Mouse (Mus musculus): ENCODE results near the gene Tbrg1. TPM values are rescaled to one million over a fixed set of nuclear protein-coding genes. Genes with fewer than 3 reads are reported as not detected.
A peak's percentile ranks its signal among the peaks of the same experiment; 100 is the strongest.

Tbrg1 gene
- polyA plus RNA-seq, 1 experiment: 52.0 TPM

DNA sequence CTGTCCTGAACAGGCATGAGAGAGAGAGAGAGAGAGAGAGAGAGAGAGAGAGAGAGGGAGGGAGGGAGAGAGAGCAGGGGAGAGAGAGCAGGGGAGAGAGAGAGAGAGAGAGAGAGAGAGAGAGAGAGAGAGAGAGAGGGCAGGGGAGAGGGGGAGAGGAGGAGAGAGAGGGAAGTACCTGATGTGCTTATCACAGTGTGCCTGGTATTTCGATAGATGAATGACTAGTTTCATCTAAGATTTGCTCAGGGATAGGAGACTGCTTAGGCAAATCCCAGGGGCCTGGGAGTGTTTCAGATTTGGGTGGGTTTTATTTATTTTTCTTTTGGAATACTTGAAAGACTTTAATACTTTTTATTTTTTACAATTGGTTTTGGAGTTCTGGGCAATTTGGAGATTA lies 6.1 kb upstream of the Tbrg1 start:
- TF ChIP-seq POLR2A (IDR thresholded peaks at IDR 0.05; ENCODE audit: borderline replicate concordance, extremely low read depth, insufficient read depth, insufficient read length, poor library complexity, severe bottlenecking): no peak
- no peak for TF ChIP-seq CTCF (IDR thresholded peaks at IDR 0.05; ENCODE audit: borderline replicate concordance, extremely low read depth, insufficient read depth, insufficient read length)
- DNase-seq (ENCODE audit: low read depth): no peak

DNA sequence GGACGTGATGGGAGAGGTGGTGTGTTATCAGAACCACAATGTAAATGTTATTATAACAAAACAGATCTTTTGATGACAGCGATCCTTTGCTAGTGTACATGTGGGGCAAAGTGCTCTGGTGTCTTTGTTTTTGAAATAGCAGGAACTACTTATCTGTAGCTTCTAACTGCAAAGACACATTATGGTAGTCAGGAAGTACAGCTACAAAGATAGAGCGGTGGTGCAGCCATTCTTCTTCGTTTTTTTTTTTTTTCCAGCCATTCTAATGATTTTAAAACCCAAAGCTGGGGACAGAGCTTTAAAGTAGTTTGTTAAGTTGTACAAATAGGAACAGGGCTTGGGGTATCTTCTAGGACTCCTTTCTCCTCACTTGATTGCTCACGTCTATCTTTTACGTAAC lies 2.3 kb upstream of the Tbrg1 start:
- TF ChIP-seq CTCF (IDR thresholded peaks at IDR 0.05; ENCODE audit: borderline replicate concordance, extremely low read depth, insufficient read depth, insufficient read length) (no peak), POLR2A (IDR thresholded peaks at IDR 0.05; ENCODE audit: borderline replicate concordance, extremely low read depth, insufficient read depth, insufficient read length, poor library complexity, severe bottlenecking) (no peak)

DNA sequence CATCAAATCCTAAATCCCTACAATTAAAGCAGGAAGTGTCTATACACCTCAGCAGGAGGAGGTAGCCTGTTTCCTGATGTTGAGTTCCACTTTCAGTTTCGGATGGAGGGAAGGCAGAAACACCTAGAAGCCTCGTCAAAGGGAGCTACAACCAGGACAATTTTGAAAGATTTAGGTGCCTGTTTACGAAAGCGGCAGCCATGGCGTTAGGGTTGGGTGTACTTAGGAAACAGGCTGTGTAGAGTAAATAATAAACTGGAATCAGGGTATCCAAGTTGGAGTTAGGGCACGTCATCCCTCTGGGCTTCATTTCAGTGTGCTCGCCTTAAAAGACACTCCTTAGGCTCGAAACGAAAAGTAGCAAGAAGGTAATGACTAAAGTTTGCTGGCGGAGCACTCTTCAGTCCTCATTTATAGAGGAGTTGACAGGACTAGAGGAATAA lies 652 bp downstream of the Tbrg1 start:
- TF ChIP-seq POLR2A (IDR thresholded peaks at IDR 0.05; ENCODE audit: borderline replicate concordance, extremely low read depth, insufficient read depth, insufficient read length, poor library complexity, severe bottlenecking) (no peak), CTCF (IDR thresholded peaks at IDR 0.05; ENCODE audit: borderline replicate concordance, extremely low read depth, insufficient read depth, insufficient read length) (no peak)
- no peak for DNase-seq (ENCODE audit: low read depth)

More for the DNA sequence above, 2.3 kb upstream of the Tbrg1 start:
- no peak for DNase-seq (ENCODE audit: low read depth)

DNA sequence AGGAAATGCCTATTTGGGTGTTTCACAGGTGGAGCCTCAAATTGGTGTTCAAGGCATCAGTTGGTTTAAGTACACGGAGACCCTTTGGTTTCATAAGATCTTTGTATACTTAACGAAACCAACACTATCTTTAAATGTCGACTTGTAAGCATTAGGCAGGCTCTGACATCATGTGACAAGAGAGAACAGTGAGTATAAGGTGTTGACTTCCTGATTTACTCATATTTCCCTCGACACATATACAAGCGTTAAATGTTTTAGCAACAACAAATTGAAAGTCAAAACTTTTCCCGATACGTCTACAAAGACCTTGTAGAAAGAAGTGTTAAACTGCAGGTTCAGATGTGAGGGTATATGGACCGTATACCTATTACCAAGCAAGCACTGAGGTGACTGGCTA lies 1.2 kb downstream of the Tbrg1 start:
- no peak for DNase-seq (ENCODE audit: low read depth)
- TF ChIP-seq POLR2A (IDR thresholded peaks at IDR 0.05; ENCODE audit: borderline replicate concordance, extremely low read depth, insufficient read depth, insufficient read length, poor library complexity, severe bottlenecking): no peak
- no peak for TF ChIP-seq CTCF (IDR thresholded peaks at IDR 0.05; ENCODE audit: borderline replicate concordance, extremely low read depth, insufficient read depth, insufficient read length)

DNA sequence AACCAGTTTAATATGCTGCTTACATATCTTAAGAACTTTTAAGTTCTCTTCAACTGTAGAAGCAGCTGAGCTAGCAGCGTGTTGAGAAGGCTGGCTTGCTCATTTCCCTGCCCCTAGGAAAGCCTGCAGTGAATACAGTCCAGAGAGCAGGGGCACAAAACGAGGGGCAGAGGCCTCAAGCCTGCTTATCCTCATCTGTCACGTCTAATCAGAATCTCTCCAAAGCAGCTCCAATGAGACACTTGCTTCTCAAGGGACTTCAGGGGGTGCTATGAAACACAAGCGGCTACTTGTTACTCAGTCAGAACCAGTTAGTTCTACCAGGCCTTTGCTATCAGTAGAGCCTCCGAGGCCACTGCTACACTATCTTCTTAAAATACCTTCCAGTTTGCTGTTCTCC lies 3.3 kb downstream of the Tbrg1 start:
- TF ChIP-seq POLR2A (IDR thresholded peaks at IDR 0.05; ENCODE audit: borderline replicate concordance, extremely low read depth, insufficient read depth, insufficient read length, poor library complexity, severe bottlenecking) (no peak), CTCF (IDR thresholded peaks at IDR 0.05; ENCODE audit: borderline replicate concordance, extremely low read depth, insufficient read depth, insufficient read length) (no peak)

DNA sequence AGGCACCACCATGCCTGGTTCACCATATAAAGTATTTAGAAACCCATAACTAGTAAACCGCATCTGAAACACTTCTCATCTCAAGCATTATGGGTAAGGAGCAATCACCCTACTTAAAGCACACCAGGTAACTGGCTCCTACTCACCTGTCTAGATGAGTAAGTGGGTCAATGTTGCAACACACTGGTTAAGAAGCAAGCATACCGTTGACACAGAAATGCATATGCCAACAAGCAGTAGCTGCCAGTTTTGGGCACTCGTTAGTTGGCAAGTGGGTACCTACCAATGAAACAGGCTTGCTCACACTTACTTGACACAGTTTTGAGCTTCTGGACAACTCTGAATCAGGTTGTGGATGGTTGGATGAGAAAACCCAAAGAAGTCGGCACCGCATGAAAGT lies 6.5 kb downstream of the Tbrg1 start:
- TF ChIP-seq POLR2A (IDR thresholded peaks at IDR 0.05; ENCODE audit: borderline replicate concordance, extremely low read depth, insufficient read depth, insufficient read length, poor library complexity, severe bottlenecking) (no peak), CTCF (IDR thresholded peaks at IDR 0.05; ENCODE audit: borderline replicate concordance, extremely low read depth, insufficient read depth, insufficient read length) (no peak)
- no peak for DNase-seq (ENCODE audit: low read depth)

More for the DNA sequence above, 3.3 kb downstream of the Tbrg1 start:
- DNase-seq (ENCODE audit: low read depth): no peak

DNA sequence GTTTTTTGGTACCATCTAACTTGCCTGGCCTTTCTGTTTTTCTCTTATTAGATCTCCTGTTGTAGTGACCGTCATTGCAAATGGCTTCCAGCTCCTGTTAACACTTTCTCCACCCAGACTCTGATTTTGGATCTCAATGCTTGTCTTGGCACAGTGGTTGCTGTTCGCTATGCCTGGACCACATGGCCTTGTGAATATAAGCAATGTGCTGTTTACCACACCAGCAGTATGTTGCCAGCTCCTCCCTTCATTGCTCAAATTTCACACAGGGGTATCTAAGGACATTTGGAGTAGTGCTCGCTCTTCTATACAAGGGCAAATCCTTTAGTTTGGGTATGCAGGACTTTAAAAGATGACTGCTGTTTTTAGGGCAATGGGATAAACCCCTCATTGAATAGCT lies 10.9 kb downstream of the Tbrg1 start:
- no peak for DNase-seq (ENCODE audit: low read depth)
- TF ChIP-seq CTCF (IDR thresholded peaks at IDR 0.05; ENCODE audit: borderline replicate concordance, extremely low read depth, insufficient read depth, insufficient read length): no peak
- TF ChIP-seq POLR2A (IDR thresholded peaks at IDR 0.05; ENCODE audit: borderline replicate concordance, extremely low read depth, insufficient read depth, insufficient read length, poor library complexity, severe bottlenecking): no peak

DNA sequence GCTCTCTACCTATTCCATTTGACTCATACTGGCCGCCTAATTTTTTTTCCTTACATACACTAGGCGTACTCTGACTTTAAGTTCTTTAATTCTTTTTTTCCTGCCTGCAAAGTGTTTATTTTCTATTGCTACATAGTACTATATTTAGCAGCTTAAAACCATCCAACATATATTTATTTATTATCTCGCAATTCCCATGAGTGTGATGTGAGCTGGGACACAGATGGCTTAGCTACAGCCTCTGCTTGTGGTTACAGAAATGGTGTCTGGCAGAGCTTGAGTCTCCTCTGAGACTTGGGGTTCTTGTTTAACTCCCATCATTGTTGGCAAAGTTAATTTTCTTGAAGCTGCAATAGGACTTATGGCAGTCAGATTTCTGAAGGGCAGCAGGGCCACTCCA lies 18.4 kb downstream of the Tbrg1 start:
- no peak for DNase-seq (ENCODE audit: low read depth)
- TF ChIP-seq CTCF (IDR thresholded peaks at IDR 0.05; ENCODE audit: borderline replicate concordance, extremely low read depth, insufficient read depth, insufficient read length): no peak
- TF ChIP-seq POLR2A (IDR thresholded peaks at IDR 0.05; ENCODE audit: borderline replicate concordance, extremely low read depth, insufficient read depth, insufficient read length, poor library complexity, severe bottlenecking): no peak

DNA sequence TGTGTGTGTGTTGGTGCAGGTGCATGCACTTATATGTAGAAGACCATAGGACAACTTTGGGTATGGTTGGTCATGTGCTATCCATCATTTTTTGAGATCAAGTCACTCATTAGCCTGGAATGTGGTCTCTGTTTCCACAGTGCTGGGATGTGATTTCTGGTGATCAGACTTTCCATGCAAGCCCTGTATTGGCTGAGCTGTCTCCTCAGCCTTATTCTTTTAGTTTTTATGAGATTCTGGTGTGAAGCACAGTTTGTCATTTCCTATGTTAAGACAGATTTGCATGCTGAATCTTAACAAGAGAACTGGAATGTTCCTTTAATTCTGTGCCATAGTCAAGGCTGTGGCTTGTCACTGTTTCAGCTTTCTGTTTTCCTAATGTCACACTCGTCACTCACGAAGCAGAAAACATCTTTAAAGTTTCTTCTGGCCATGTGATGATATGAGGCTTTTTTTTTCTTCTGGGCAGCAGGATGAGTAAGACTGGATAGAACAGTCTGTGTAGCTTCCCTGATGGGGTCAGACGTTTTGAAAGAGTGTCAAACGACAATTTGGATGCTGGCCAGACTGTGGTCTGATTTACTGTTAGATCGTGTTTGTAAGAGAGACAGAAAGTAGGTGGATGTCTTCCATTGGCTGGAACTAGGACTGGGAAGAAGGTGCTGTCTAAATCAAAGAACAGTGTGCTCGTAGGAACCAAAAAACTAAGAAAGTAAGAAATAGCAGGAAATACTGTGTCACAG lies 20.1 kb downstream of the Tbrg1 start:
- TF ChIP-seq CTCF (IDR thresholded peaks at IDR 0.05; ENCODE audit: borderline replicate concordance, extremely low read depth, insufficient read depth, insufficient read length): no peak
- no peak for TF ChIP-seq POLR2A (IDR thresholded peaks at IDR 0.05; ENCODE audit: borderline replicate concordance, extremely low read depth, insufficient read depth, insufficient read length, poor library complexity, severe bottlenecking)
- DNase-seq (ENCODE audit: low read depth): no peak

DNA sequence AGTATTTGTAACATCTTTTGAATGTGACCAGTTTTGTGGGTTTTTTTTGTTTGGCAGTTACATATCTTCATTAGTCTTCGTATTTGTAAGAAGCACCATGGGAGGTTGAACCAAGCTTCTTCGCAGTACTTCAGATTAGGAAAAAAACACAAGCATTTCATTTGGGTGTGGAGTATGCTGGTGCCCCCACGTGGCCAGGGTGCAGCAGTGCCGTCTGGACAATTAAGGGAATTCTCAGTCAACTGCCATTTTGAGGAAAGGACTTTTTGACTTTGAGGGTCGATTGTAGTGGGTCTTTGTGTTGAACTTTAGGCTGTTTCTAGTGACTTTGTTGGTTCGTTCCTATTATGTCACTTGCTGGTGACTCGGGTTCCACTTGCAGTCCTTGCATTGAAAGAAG lies 20.8 kb downstream of the Tbrg1 start:
- DNase-seq (ENCODE audit: low read depth): peak; percentile 82
- TF ChIP-seq CTCF (IDR thresholded peaks at IDR 0.05; ENCODE audit: borderline replicate concordance, extremely low read depth, insufficient read depth, insufficient read length) (peak; percentile 85), POLR2A (IDR thresholded peaks at IDR 0.05; ENCODE audit: borderline replicate concordance, extremely low read depth, insufficient read depth, insufficient read length, poor library complexity, severe bottlenecking) (no peak)

DNA sequence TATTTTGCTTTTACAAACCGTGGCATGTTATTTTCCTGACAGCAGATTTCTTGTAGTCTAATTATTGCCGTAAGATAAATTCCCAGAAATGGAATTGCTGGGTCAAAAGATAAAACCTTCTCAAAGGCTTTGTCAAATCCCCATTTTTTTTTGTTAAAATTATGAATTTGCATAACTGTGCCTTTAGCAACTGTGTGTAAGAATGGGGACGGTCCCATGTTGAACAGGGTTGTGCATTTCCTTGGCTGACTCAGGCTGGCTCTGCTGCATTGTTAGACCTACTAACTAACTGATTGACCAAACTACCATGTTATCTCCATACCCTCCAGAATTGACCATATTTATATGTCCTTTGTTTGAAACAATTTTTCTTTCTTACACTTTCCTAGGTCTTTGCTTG lies 22.8 kb downstream of the Tbrg1 start:
- DNase-seq (ENCODE audit: low read depth): no peak
- no peak for TF ChIP-seq CTCF (IDR thresholded peaks at IDR 0.05; ENCODE audit: borderline replicate concordance, extremely low read depth, insufficient read depth, insufficient read length)
- TF ChIP-seq POLR2A (IDR thresholded peaks at IDR 0.05; ENCODE audit: borderline replicate concordance, extremely low read depth, insufficient read depth, insufficient read length, poor library complexity, severe bottlenecking): no peak

DNA sequence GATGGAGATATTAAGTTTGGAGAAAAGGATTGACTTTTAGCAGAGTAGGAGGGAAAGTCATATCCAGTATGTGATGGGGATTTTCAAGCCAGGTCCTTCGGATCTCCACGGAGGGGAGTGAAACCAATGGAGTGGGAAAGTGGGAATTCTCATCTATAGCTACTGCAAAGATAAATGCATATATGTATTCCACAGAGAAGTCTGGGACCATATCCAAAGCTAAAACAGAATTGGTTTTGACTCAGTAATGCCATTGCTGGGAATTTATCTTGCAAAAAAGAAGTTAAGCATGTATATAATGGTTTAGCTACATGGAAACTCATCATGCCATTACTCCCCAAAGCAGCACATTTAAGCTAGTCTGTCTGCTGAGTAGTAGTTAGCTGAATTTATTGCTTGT lies 24.8 kb downstream of the Tbrg1 start:
- no peak for DNase-seq (ENCODE audit: low read depth)
- TF ChIP-seq POLR2A (IDR thresholded peaks at IDR 0.05; ENCODE audit: borderline replicate concordance, extremely low read depth, insufficient read depth, insufficient read length, poor library complexity, severe bottlenecking) (no peak), CTCF (IDR thresholded peaks at IDR 0.05; ENCODE audit: borderline replicate concordance, extremely low read depth, insufficient read depth, insufficient read length) (no peak)

All from brain, embryonic 14.5 days (tissue).